Mouse (Mus musculus): Measurements from ENCODE around the gene Itprid2.

GRCm38 (mm10) chr2:79664532-79665286, 29.6 kb downstream of the Itprid2 start:
- TF ChIP-seq UBTF (IDR thresholded peaks at IDR 0.05; ENCODE audit: borderline replicate concordance, insufficient read depth, low read depth, low read length) (no peak), CTCF (IDR thresholded peaks at IDR 0.05 in 2 of 3, conservative IDR thresholded peaks at IDR 0.05 in 1 of 3; ENCODE audit: control insufficient read depth in 1 of 3, insufficient read depth in 1 of 3, low read depth in 2 of 3, low read length in 3 of 3, poor library complexity in 1 of 3, severe bottlenecking in 1 of 3) (no peak), POLR2A (IDR thresholded peaks at IDR 0.05; ENCODE audit: control insufficient read depth in 1 of 2, insufficient read depth in 1 of 2, low read depth in 1 of 2, low read length in 2 of 2, poor library complexity in 1 of 2) (no peak), POLR2AphosphoS5 (IDR thresholded peaks at IDR 0.05; ENCODE audit: borderline replicate concordance, low read depth, low read length) (no peak), ZC3H11A (IDR thresholded peaks at IDR 0.05; ENCODE audit: low read depth, low read length) (no peak), MXI1 (IDR thresholded peaks at IDR 0.05; ENCODE audit: low read depth, low read length) (no peak), MAFK (IDR thresholded peaks at IDR 0.05; ENCODE audit: borderline replicate concordance, low read depth, low read length) (no peak)
